ENCODE assay signal across 9 mouse cellular contexts in the genomic region with DNA sequence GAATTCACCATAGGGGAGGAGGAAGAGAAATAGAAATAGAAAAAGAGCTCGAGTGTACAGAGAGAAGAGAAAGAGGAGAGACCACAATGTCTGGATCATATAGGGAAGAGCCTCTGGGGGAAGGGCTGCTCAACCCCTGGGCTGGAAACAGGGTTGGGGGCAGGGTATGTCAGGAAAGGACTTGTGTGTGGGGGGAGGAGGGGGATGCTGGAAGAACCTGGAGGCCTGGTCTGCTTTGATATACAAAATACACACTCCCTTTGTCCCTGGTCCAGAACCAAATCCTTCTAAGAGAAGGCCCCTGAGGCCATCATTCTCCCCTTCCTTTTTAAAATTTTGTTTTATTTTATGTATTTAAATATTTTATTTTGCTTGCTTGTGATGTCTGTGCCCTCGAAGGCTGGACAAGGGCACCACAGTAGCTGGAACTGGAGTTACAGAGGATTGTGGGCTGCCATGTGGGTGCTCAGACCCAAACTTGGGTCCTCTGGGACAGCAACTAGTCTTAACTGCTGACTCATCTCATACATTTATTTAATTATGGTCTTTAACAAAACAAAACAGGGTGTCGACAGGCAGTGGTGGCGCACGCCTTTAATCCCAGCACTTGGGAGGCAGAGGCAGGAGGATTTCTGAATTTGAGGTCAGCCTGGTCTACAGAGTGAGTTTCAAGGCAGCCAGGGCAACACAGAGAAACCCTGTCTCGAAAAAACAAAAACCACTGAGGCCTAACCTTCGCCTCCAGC. TPM values are rescaled to one million over a fixed set of nuclear protein-coding genes. Genes with fewer than 3 reads are reported as not detected.
DNase-seq lines count a peak whose midpoint lies in the region; ATAC-seq and TF ChIP-seq lines count a peak whose summit lies in the region.
"Had no signal": no experiment of that assay in that cellular context is flagged by ENCODE, and none has a peak within 500 bp of the region (broad histone marks: within the 10 kb centered on the region; RNA-seq: fewer than 3 reads in every experiment).

No protein-coding gene starts in this region.

- no peaks in the 10 kb centered on the region for H3K4me1 ChIP-seq in lung, embryonic 14.5 days (ENCODE audit: insufficient read depth)
- no peaks in the 10 kb centered on the region for H3K4me1 ChIP-seq in embryonic fibroblast, embryonic 13.5 days (ENCODE audit: control insufficient read depth, insufficient read depth, low read length)
- peaks cover 3% of the 10 kb centered on the region; the same call in 1 of the 2 replicates for H3K4me1 ChIP-seq in limb, embryonic 11.5 days (ENCODE audit: control insufficient read depth, insufficient read depth, low read length)
- H3K4me1 ChIP-seq in neural tube, embryonic 15.5 days, result peaks cover 24% of the 10 kb centered on the region

- H3K36me3 ChIP-seq in lung, embryonic 14.5 days (ENCODE audit: insufficient read depth), result peaks cover 27% of the 10 kb centered on the region
- 0 out of 2 replicates have a peak, but pooled peaks cover 2% of the 10 kb centered on the region for H3K36me3 ChIP-seq in limb, embryonic 11.5 days (ENCODE audit: control insufficient read depth, insufficient read depth, low read length)
- peaks cover 34% of the 10 kb centered on the region for H3K36me3 ChIP-seq in neural tube, embryonic 15.5 days

- WGBS in lung, embryonic 14.5 days, result 86% methylated on average over 7 of the region's 7 CpGs
- WGBS in limb, embryonic 11.5 days, result 90% methylated on average over 7 of the region's 7 CpGs
- WGBS in neural tube, embryonic 15.5 days, result 91% methylated on average over 7 of the region's 7 CpGs

- H3K9ac ChIP-seq in lung, embryonic 14.5 days, result no peak overlapping the region
- no peak overlapping the region for H3K9ac ChIP-seq in limb, embryonic 11.5 days (ENCODE audit: low read length)
- peak overlapping the region; percentile 78; the same call in 1 of the 2 replicates for H3K9ac ChIP-seq in neural tube, embryonic 15.5 days (replicated peaks)

- no peaks in the 10 kb centered on the region for H3K27me3 ChIP-seq in lung, embryonic 14.5 days (ENCODE audit: insufficient read depth, low read length)
- no peaks in the 10 kb centered on the region for H3K27me3 ChIP-seq in limb, embryonic 11.5 days (ENCODE audit: control insufficient read depth, insufficient read depth, low read length)
- no peaks in the 10 kb centered on the region for H3K27me3 ChIP-seq in neural tube, embryonic 15.5 days (replicated peaks)

- peak overlapping the region; percentile 97 for H3K4me2 ChIP-seq in lung, embryonic 14.5 days
- H3K4me2 ChIP-seq in limb, embryonic 11.5 days (ENCODE audit: low read depth, severe bottlenecking), result peak overlapping the region; percentile 85; the same call in 1 of the 2 replicates
- H3K4me2 ChIP-seq in neural tube, embryonic 15.5 days, result peak overlapping the region; percentile 98

- H3K4me3 ChIP-seq in lung, embryonic 14.5 days (ENCODE audit: low read depth, low read length), result peak overlapping the region; percentile 51; the same call in 1 of the 2 replicates
- H3K4me3 ChIP-seq in embryonic fibroblast, embryonic 13.5 days (ENCODE audit: insufficient read depth, low read length), result no peak overlapping the region
- H3K4me3 ChIP-seq in limb, embryonic 11.5 days (ENCODE audit: low read depth, low read length), result no peak overlapping the region
- peak overlapping the region; percentile 71 for H3K4me3 ChIP-seq in neural tube, embryonic 15.5 days (replicated peaks)

- no peak for TF ChIP-seq POLR2A in embryonic fibroblast, embryonic 13.5 days (IDR thresholded peaks at IDR 0.05; ENCODE audit: low read depth, low read length)

- H3K9me3 ChIP-seq in lung, embryonic 14.5 days (ENCODE audit: low read depth, low read length), result no peaks in the 10 kb centered on the region
- H3K9me3 ChIP-seq in limb, embryonic 11.5 days (ENCODE audit: control insufficient read depth, low read length), result no peaks in the 10 kb centered on the region
- no peaks in the 10 kb centered on the region for H3K9me3 ChIP-seq in neural tube, embryonic 15.5 days (replicated peaks)

- no peak for TF ChIP-seq CTCF in lung, embryonic 14.5 days (IDR thresholded peaks at IDR 0.05; ENCODE audit: low read depth)
- TF ChIP-seq CTCF in embryonic fibroblast, embryonic 13.5 days (IDR thresholded peaks at IDR 0.05; ENCODE audit: borderline replicate concordance, insufficient read depth, low read length), result no peak

- no peak for DNase-seq in lung, embryonic 14.5 days
- no peak for DNase-seq in lung, adult 18-20 months
- DNase-seq in limb, embryonic 11.5 days (ENCODE audit: low spot score), result no peak
- no peak for DNase-seq in layer of hippocampus, adult 8-10 months (ENCODE audit: low spot score in 2 of 2)
- DNase-seq in kidney, adult 18-20 months, result no peak
- no peak for DNase-seq in urinary bladder, postnatal 10 days (ENCODE audit: low spot score)

- no peak for ATAC-seq in lung, embryonic 14.5 days (ENCODE audit: insufficient read depth)
- ATAC-seq in limb, embryonic 11.5 days (ENCODE audit: insufficient number of reproducible peaks, low FRiP score, low TSS enrichment, low read depth), result no peak
- ATAC-seq in neural tube, embryonic 15.5 days (ENCODE audit: low FRiP score), result no peak

- H3K27ac ChIP-seq in lung, embryonic 14.5 days (ENCODE audit: low read depth), result 0 out of 2 replicates have a peak overlapping the region, but pooled peaks have one; percentile 88
- peak overlapping the region; percentile 80; the same call in 1 of the 2 replicates for H3K27ac ChIP-seq in embryonic fibroblast, embryonic 13.5 days (ENCODE audit: insufficient read depth, low read length)
- H3K27ac ChIP-seq in limb, embryonic 11.5 days (replicated peaks; ENCODE audit: low read depth, low read length), result no peak overlapping the region
- no peak overlapping the region for H3K27ac ChIP-seq in neural tube, embryonic 15.5 days (replicated peaks)

RNA-seq across cellular contexts. Expression of a gene that starts 1.3 kb away (rescaled TPM):
- polyA plus RNA-seq in lung, embryonic 14.5 days (2014; fragmentation: Nextera tagmentation; extraction: Ambion mirVana), result 8.9 and 11.3 TPM in 2 replicates
- polyA plus RNA-seq in embryonic fibroblast, embryonic 13.5 days (2011; ENCODE audit: insufficient read length, low read depth, missing spikeins), result 4.4 and 5.6 TPM in 2 replicates
- 13.4 and 14.6 TPM in 2 replicates for polyA plus RNA-seq in limb, embryonic 11.5 days (2014; fragmentation: Nextera tagmentation; extraction: Ambion mirVana)
- 6.2 and 7.8 TPM in 2 replicates for polyA plus RNA-seq in neural tube, embryonic 15.5 days (2015; fragmentation: Nextera tagmentation; extraction: Ambion mirVana)
- total RNA-seq in layer of hippocampus, adult 8-10 months (2022), result 1 to 10 TPM; 3.8 to 6.5 (median 5.5) TPM

RNA-seq across cellular contexts. Expression of a gene that starts 3.5 kb away (rescaled TPM):
- polyA plus RNA-seq in lung, embryonic 14.5 days (2014; fragmentation: Nextera tagmentation; extraction: Ambion mirVana), result 44.0 and 44.2 TPM in 2 replicates
- 5.9 and 8.9 TPM in 2 replicates for polyA plus RNA-seq in embryonic fibroblast, embryonic 13.5 days (2011; ENCODE audit: insufficient read length, low read depth, missing spikeins)
- 41.8 and 52.8 TPM in 2 replicates for polyA plus RNA-seq in limb, embryonic 11.5 days (2014; fragmentation: Nextera tagmentation; extraction: Ambion mirVana)
- polyA plus RNA-seq in neural tube, embryonic 15.5 days (2015; fragmentation: Nextera tagmentation; extraction: Ambion mirVana), result 9.2 and 20.7 TPM in 2 replicates
- total RNA-seq in layer of hippocampus, adult 8-10 months (2022), result 1 to 10 TPM; 1.7 to 2.3 (median 1.9) TPM

RNA-seq across cellular contexts. Expression of a gene that starts 19.7 kb away (rescaled TPM):
- polyA plus RNA-seq in lung, embryonic 14.5 days (2014; fragmentation: Nextera tagmentation; extraction: Ambion mirVana), result 1.7 and 2.3 TPM in 2 replicates
- 1.4 and 1.6 TPM in 2 replicates for polyA plus RNA-seq in embryonic fibroblast, embryonic 13.5 days (2011; ENCODE audit: insufficient read length, low read depth, missing spikeins)
- 2.1 and 4.5 TPM in 2 replicates for polyA plus RNA-seq in limb, embryonic 11.5 days (2014; fragmentation: Nextera tagmentation; extraction: Ambion mirVana)
- 4.7 and 5.0 TPM in 2 replicates for polyA plus RNA-seq in neural tube, embryonic 15.5 days (2015; fragmentation: Nextera tagmentation; extraction: Ambion mirVana)
- total RNA-seq in layer of hippocampus, adult 8-10 months (2022), result 1 to 10 TPM; 6.1 to 7.4 (median 6.6) TPM

RNA-seq across cellular contexts. Expression of a gene that starts 35.3 kb away (rescaled TPM):
- polyA plus RNA-seq in lung, embryonic 14.5 days (2014; fragmentation: Nextera tagmentation; extraction: Ambion mirVana), result 0.11 and 0.22 TPM in 2 replicates
- 0.35 and 0.89 TPM in 2 replicates for polyA plus RNA-seq in embryonic fibroblast, embryonic 13.5 days (2011; ENCODE audit: insufficient read length, low read depth, missing spikeins)
- 0.24 TPM in 1 of 2 replicates, not detected in the other for polyA plus RNA-seq in limb, embryonic 11.5 days (2014; fragmentation: Nextera tagmentation; extraction: Ambion mirVana)
- polyA plus RNA-seq in neural tube, embryonic 15.5 days (2015; fragmentation: Nextera tagmentation; extraction: Ambion mirVana), result 76.6 and 90.0 TPM in 2 replicates
- 100 to 1,000 TPM; 146 to 171 (median 153) TPM for total RNA-seq in layer of hippocampus, adult 8-10 months (2022)
- total RNA-seq: liver, adult 2 months had no signal
- polyA plus RNA-seq: liver, adult 2 months had no signal

Comparison
In these comparisons a context has a peak if more than half of its experiments do, and no peak if none do; other contexts are left out.
1. H3K27ac ChIP-seq: peak in lung, embryonic 14.5 days (single experiment) and embryonic fibroblast, embryonic 13.5 days (single experiment); none in limb, embryonic 11.5 days (single experiment) and neural tube, embryonic 15.5 days (single experiment).
2. H3K4me3 ChIP-seq: peak in lung, embryonic 14.5 days (single experiment) and neural tube, embryonic 15.5 days (single experiment); none in embryonic fibroblast, embryonic 13.5 days (single experiment) and limb, embryonic 11.5 days (single experiment).
3. Peak in every context shown above with its lines, with median percentiles within 50 percentile points of each other: H3K4me2 ChIP-seq.